Comparison of ENCODE assay signal across 25 mouse cellular contexts in the genomic region with DNA sequence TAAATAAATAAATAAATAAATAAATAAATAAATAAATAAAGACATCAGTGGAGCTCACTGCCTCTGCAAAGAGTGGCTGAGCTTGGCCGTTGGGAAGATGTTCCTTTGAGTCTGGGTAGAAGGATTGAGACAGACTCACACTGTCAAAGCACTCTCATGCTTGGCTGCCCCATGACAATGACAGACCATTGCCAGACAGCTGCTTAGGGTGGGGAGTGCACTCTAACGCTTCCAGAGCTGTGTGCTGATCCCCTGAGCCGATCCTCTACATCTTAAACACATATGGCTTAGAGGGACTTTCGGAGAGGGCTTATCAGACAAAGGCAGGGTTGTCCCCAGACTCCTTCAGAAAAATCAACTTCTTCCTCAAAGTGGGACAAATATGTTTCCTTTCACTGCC.
DNase-seq lines count a peak whose midpoint lies in the region; ATAC-seq and TF ChIP-seq lines count a peak whose summit lies in the region.
"Had no signal": no experiment of that assay in that cellular context is flagged by ENCODE, and none has a peak within 500 bp of the region (broad histone marks: within the 10 kb centered on the region; RNA-seq: fewer than 3 reads in every experiment).

No protein-coding gene starts in this region.

- no peak overlapping the region for H3K9ac ChIP-seq in midbrain, embryonic 16.5 days (ENCODE audit: low read depth, low read length)
- H3K9ac ChIP-seq in midbrain, postnatal 0 days (replicated peaks; ENCODE audit: low read length, poor library complexity, severe bottlenecking): no peak overlapping the region
- H3K9ac ChIP-seq: embryonic facial prominence, embryonic 13.5 days; heart, embryonic 12.5 days had no signal

- WGBS in heart, embryonic 10.5 days: 57% methylated on average over 4 of the region's 4 CpGs
- WGBS in midbrain, embryonic 10.5 days: 18% methylated on average over 4 of the region's 4 CpGs
- WGBS in midbrain, embryonic 16.5 days: 14% methylated on average over 4 of the region's 4 CpGs
- WGBS in midbrain, postnatal 0 days: 14% methylated on average over 4 of the region's 4 CpGs

- no peaks in the 10 kb centered on the region for H3K36me3 ChIP-seq in heart, embryonic 10.5 days
- no peaks in the 10 kb centered on the region for H3K36me3 ChIP-seq in midbrain, embryonic 10.5 days
- no peaks in the 10 kb centered on the region for H3K36me3 ChIP-seq in midbrain, embryonic 16.5 days (ENCODE audit: control insufficient read depth, insufficient read depth, low read length)
- no peaks in the 10 kb centered on the region for H3K36me3 ChIP-seq in midbrain, postnatal 0 days (ENCODE audit: insufficient read depth, low read length)
- H3K36me3 ChIP-seq: embryonic facial prominence, embryonic 13.5 days; heart, embryonic 12.5 days; limb, embryonic 10.5 days had no signal

- peak overlapping the region; percentile 1; the same call in 1 of the 2 replicates for H3K27ac ChIP-seq in heart, embryonic 10.5 days
- no peak overlapping the region for H3K27ac ChIP-seq in midbrain, embryonic 10.5 days (replicated peaks)
- no peak overlapping the region for H3K27ac ChIP-seq in midbrain, embryonic 16.5 days (ENCODE audit: low read length)
- no peak overlapping the region for H3K27ac ChIP-seq in midbrain, postnatal 0 days (ENCODE audit: low read depth, low read length)
- H3K27ac ChIP-seq: embryonic facial prominence, embryonic 13.5 days; limb, embryonic 10.5 days had no signal

- no peak for ATAC-seq in midbrain, embryonic 16.5 days
- no peak for ATAC-seq in midbrain, postnatal 0 days (ENCODE audit: low FRiP score)
- ATAC-seq: forebrain, embryonic 14.5 days had no signal

- peak; percentile 55 for DNase-seq in heart, embryonic 10.5 days (ENCODE audit: low spot score)
- DNase-seq in heart, postnatal 10 days: no peak
- DNase-seq in midbrain, embryonic 10.5 days (ENCODE audit: low spot score): peak; percentile 64
- DNase-seq in brain, embryonic 14.5 days (ENCODE audit: low read depth): peak; percentile 47
- peak; percentile 58 for DNase-seq in midbrain, postnatal 0 days (ENCODE audit: low spot score)
- no peak for DNase-seq in natural killer cell, adult 2 months (ENCODE audit: low spot score in 2 of 2)
- no peak for DNase-seq in urinary bladder, adult 18-20 months (ENCODE audit: low spot score in 2 of 2)
- DNase-seq: adrenal gland, postnatal 14 days; cerebellum, adult 9-10 months; heart, postnatal 14 days; kidney, adult 18-20 months; kidney, postnatal 4 days; layer of hippocampus, adult 9-11 months; liver; lung, postnatal 10 days; right cerebral cortex, adult 18-20 months; right cerebral cortex, postnatal 4 days; thymus, postnatal 14 days had no signal

- no peak for TF ChIP-seq CTCF in brain, embryonic 14.5 days (IDR thresholded peaks at IDR 0.05; ENCODE audit: borderline replicate concordance, extremely low read depth, insufficient read depth, insufficient read length)
- no peak for TF ChIP-seq CTCF in midbrain, postnatal 0 days (IDR thresholded peaks at IDR 0.05)

- intact Hi-C loops in heart, postnatal 10 days (cut with DNase I): no loop called here

- H3K27me3 ChIP-seq in heart, embryonic 10.5 days (ENCODE audit: insufficient read depth, poor library complexity, severe bottlenecking): no peaks in the 10 kb centered on the region
- peaks cover 91% of the 10 kb centered on the region for H3K27me3 ChIP-seq in midbrain, embryonic 10.5 days (ENCODE audit: low read depth, poor library complexity, severe bottlenecking)
- H3K27me3 ChIP-seq in midbrain, embryonic 16.5 days (ENCODE audit: control insufficient read depth, insufficient read depth, low read depth, low read length): no peaks in the 10 kb centered on the region
- H3K27me3 ChIP-seq in midbrain, postnatal 0 days (ENCODE audit: insufficient read depth, low read length): no peaks in the 10 kb centered on the region; the same call in 1 of the 2 replicates
- H3K27me3 ChIP-seq: embryonic facial prominence, embryonic 13.5 days; heart, embryonic 12.5 days had no signal

- no peaks in the 10 kb centered on the region for H3K9me3 ChIP-seq in heart, embryonic 10.5 days
- no peaks in the 10 kb centered on the region for H3K9me3 ChIP-seq in midbrain, embryonic 10.5 days (replicated peaks)
- no peaks in the 10 kb centered on the region for H3K9me3 ChIP-seq in midbrain, embryonic 16.5 days (replicated peaks; ENCODE audit: control insufficient read depth, low read length, poor library complexity, severe bottlenecking)
- H3K9me3 ChIP-seq in midbrain, postnatal 0 days (ENCODE audit: low read length): no peaks in the 10 kb centered on the region
- H3K9me3 ChIP-seq: embryonic facial prominence, embryonic 13.5 days; heart, embryonic 12.5 days; limb, embryonic 10.5 days had no signal

- no peak overlapping the region for H3K4me3 ChIP-seq in heart, embryonic 10.5 days
- no peak overlapping the region for H3K4me3 ChIP-seq in midbrain, embryonic 10.5 days
- no peak overlapping the region for H3K4me3 ChIP-seq in midbrain, embryonic 16.5 days (ENCODE audit: low read depth, low read length)
- no peak overlapping the region for H3K4me3 ChIP-seq in midbrain, postnatal 0 days (ENCODE audit: low read depth, low read length)
- H3K4me3 ChIP-seq: embryonic facial prominence, embryonic 13.5 days; erythroblast, embryonic 14.5 days; heart, embryonic 12.5 days; left cerebral cortex, adult 2 months; limb, embryonic 10.5 days had no signal

- H3K4me1 ChIP-seq in heart, embryonic 10.5 days: peaks cover 52% of the 10 kb centered on the region
- peaks cover 42% of the 10 kb centered on the region for H3K4me1 ChIP-seq in midbrain, embryonic 10.5 days
- peaks cover 15% of the 10 kb centered on the region for H3K4me1 ChIP-seq in midbrain, embryonic 16.5 days (ENCODE audit: control insufficient read depth, insufficient read depth, low read length)
- peaks cover 12% of the 10 kb centered on the region; the same call in 1 of the 2 replicates for H3K4me1 ChIP-seq in midbrain, postnatal 0 days (ENCODE audit: insufficient read depth, low read length)

- no peak overlapping the region for H3K4me2 ChIP-seq in midbrain, embryonic 16.5 days (ENCODE audit: low read length)
- H3K4me2 ChIP-seq in midbrain, postnatal 0 days (ENCODE audit: low read depth, low read length, poor library complexity, severe bottlenecking): no peak overlapping the region
- H3K4me2 ChIP-seq: embryonic facial prominence, embryonic 13.5 days; heart, embryonic 12.5 days had no signal

- no peak for TF ChIP-seq POLR2A in brain, embryonic 14.5 days (IDR thresholded peaks at IDR 0.05; ENCODE audit: borderline replicate concordance, extremely low read depth, insufficient read depth, insufficient read length, poor library complexity, severe bottlenecking)

Comparison
In these comparisons a context has a peak if more than half of its experiments do, and no peak if none do; other contexts are left out.
1. DNase-seq: peak in heart, embryonic 10.5 days (single experiment), midbrain, embryonic 10.5 days (single experiment), brain, embryonic 14.5 days (single experiment) and midbrain, postnatal 0 days (single experiment); none in heart, postnatal 10 days (0 of 2), natural killer cell, adult 2 months (0 of 2) and urinary bladder, adult 18-20 months (0 of 2).